Mouse (Mus musculus): Measurements from ENCODE around the gene Gpr19.

Gene Gpr19

DNA sequence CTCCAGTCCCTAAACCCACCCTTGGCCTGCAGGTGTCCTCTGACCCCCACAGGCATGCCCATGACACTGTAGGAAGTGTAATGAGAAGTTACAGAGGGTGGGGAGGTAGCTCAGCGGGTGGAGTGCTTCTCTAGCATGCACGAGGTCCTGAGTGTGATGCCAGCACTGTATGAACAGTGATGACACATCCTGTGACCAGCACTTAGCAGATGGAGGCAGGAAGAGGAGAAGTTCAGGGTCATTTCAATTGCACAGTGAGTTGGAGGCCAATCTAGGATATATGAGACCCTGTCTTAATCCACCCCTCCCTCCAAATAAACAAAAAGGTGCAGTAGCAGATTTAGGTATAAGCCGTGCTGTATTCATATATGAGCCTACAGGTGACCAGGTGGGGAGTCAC is 48.4 kb downstream of the Gpr19 start:
- DNase-seq (ENCODE audit: low spot score in 2 of 2): no peak

DNA sequence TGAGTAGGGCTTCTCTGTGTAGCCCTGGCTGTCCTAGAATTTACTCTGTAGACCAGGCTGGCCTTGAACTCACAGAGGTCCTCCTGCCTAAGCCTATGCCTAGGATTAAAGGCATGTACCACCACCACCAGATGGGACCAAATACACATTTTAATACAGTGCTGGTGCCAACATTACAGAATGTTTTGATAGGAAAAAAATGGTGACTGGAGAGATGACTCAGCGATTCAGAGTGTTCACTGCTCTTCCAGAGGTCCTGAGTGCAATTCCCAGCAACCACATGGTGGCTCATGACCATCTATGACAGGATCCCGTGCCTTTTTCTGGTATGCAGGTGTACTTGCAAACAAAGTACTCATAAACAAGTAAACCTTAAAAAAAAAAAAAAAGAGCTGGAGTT is 48.9 kb downstream of the Gpr19 start:
- no peak for DNase-seq (ENCODE audit: low spot score in 2 of 2)

DNA sequence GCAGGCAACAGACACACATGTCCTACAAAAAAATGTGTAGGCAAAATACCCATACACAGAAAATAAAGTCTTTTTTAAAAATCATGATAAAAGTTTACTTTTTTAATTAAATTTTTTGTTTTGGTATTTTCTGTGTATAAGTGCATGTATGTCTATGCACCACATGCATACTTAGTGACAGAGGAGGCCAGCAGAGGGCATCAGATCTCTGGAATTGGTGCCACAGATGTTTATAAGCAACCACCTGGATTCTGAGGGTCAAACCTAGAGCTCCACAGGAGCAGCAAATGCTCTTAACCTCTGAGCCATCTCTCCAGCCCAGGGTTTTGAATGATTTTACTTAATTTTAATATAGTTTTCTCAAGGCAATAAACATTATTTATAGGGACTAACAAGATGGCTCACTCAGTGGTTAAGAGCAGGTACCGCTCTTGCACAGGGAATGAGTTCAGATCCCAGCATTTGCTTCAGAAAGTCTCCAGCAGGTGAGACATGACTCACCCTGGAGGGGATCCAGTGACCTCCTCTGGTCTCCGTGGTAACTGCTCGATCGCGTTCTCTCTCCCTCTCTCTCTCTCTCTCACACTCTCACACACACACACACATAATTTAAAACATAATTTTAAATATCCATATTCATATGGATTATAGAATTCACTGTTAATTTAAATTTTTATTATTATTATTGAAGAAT is 50.0 kb downstream of the Gpr19 start:
- no peak for DNase-seq (ENCODE audit: low spot score in 2 of 2)

GRCm38 (mm10) chr6:134847550-134847949 is 50.8 kb downstream of the Gpr19 start:
- DNase-seq (ENCODE audit: low spot score in 2 of 2): no peak

DNA sequence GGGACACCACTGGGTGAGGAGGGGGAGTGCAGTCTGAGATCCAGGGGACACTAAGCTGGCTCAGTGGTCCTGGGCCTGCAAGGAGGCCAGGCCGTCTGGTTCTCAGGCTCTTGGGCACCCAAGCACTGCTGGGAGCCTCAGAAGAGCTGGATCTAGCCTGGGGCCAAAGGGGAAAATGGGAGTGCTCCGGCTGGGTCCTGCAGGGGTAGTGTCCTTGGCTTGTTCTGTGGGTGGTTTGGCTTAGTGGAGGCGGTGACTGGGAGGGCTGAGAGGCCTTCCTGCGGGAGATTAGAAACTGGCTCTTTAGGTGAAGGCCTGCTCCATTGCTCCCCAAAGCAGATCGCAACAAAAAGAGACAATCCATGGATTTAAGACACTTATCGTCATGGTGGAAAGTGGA is 52.1 kb downstream of the Gpr19 start:
- DNase-seq (ENCODE audit: low spot score in 2 of 2): no peak

DNA sequence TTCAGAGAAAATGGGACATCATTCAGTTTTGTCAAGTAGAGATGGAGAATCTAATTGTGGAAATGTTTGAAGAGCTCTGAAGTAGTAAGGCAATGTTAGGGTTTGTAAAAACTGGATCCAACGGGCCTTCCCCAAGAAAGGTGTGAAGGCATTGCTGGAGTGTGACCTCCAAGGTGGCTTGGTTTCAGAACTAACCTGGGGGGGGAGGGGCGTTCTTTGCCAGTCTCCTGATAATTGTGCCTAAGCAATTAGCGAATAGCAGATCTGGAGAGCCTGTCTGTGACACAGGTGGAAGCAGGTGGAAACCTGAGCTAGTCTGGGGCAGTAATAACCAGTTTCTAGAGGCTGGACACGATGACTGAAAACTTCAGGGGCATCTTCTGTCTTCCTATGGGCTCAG is 52.7 kb downstream of the Gpr19 start:
- DNase-seq (ENCODE audit: low spot score in 2 of 2): no peak

DNA sequence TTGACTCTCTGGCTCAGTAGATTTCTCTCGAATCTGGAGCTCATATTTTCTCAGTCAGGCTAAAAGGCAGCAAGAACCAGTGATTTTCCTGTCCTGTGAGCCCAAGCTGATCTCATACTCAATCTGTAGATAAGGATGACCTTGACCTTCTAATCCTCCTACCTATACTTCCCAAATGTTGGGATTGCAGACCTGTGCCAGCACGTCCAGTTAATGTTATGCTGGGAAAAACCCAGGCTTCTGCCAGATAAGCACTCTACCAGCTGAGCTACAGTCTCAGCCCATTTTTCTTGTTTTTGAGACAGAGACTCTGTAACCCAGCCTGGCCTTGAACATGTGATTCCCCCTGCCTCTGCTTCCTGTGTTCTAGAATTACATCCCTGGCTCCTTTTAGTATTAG is 58.0 kb downstream of the Gpr19 start:
- no peak for DNase-seq (ENCODE audit: low spot score in 2 of 2)

GRCm38 (mm10) chr6:134838111-134838510 is 60.3 kb downstream of the Gpr19 start:
- no peak for DNase-seq (ENCODE audit: low spot score in 2 of 2)

GRCm38 (mm10) chr6:134834585-134835251 is 63.7 kb downstream of the Gpr19 start:
- DNase-seq (ENCODE audit: low spot score in 2 of 2): no peak

GRCm38 (mm10) chr6:134830776-134831175 is 67.6 kb downstream of the Gpr19 start:
- DNase-seq (ENCODE audit: low spot score in 2 of 2): no peak

DNA sequence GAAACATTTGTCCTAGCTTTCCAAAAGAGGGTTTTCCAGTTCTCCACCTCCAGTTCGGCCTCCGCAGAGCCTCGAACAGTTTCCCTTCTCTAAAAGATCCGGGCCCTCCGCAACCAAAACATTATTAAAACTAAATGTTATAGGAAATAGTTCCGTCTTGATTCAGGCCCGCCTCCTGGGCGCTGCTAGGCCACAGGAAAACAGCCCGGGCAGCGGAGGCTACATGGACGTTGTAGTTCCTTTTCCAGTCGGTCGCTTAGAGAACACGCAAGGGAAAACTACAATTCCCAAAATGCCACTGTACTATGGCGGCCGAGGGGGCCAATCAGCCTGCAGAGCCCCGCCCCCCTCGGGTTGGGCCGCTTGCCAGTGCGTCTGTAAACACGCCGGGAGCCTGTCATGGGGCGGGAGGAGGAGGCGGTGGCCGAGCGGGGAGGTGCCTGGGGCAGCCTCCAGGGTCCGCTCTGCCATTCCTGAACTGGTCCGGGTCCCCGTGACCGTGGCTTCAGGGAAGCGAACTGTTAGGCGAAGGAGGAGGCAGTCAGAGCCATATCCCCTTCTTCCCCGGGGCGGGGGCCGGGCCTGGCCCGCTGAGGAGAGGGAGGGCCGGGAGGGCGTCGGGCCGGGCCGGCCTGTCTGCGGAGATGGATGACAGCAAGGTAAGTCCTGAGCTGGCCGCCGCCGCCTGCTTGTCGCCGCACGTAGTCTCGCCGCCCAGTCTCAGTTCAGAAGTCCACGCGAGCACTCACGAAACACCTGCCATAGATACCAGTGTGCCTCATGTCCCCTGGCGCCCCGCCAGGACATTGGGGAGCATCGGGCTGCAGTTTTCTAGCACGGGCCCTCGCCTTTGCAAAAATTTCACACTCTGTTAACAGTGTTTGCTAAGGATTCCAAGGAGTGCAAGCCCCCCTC is 68.3 kb downstream of the Gpr19 start, which contains the start of gene Crebl2:
TSS of gene Crebl2 (plus strand) at position 369 of the 915 bp plus-strand sequence.
- peak; percentile 96 to 100 for DNase-seq (ENCODE audit: low spot score in 2 of 2)

GRCm38 (mm10) chr6:134822844-134823243 is 75.5 kb downstream of the Gpr19 start:
- DNase-seq (ENCODE audit: low spot score in 2 of 2): no peak

DNA sequence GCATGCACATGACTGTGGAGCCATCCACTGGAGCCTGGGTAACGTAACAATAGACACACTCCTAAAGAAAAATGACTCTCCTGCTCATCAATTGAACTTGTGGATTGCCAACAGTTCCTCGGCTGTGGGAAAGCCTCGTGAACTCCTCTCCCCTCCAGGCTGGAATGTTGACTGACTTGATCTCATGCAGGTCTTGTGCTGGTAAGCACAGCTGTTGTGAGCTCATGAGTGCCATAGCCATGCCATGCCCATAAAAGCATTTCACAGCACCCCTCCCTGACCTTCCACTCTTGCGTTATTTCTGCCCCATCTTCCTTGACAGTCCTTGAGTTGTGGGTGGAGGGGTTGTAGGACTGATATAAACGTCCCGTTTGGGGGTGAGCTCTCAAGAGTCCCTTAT is 78.0 kb downstream of the Gpr19 start:
- no peak for DNase-seq (ENCODE audit: low spot score in 2 of 2)

DNA sequence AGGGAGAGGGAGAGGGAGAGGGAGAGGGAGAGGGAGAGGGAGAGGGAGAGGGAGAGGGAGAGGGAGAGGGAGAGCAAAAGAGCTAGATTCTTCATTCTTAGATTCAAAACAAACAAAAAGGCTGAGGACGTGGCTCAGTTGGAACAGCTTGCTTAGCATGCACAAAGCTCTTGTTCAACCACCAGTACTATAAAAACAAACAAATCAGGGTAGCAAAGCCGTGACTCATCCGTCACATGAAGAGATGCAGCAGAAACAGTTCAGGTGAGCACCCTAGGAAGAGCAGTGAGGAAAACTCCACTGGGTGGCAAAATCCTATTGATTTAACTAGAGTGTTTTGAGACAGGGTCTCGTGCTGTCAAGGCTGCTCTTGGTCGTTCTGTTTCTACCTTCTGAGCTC is 78.6 kb downstream of the Gpr19 start:
- DNase-seq (ENCODE audit: low spot score in 2 of 2): no peak
